In genomic region chr6:83731128-83731527, GRCm38 (mm10) we compare ENCODE assay signal across 9 mouse cellular contexts. TPM values are rescaled to one million over a fixed set of nuclear protein-coding genes. Genes with fewer than 3 reads are reported as not detected.
DNase-seq lines count a peak whose midpoint lies in the region; ATAC-seq lines count a peak whose summit lies in the region.
"Had no signal": no experiment of that assay in that cellular context is flagged by ENCODE, and none has a peak within 500 bp of the region (broad histone marks: within the 10 kb centered on the region; RNA-seq: fewer than 3 reads in every experiment).

No protein-coding gene starts in this region.

- H3K27me3 ChIP-seq in heart, embryonic 11.5 days (ENCODE audit: control insufficient read depth, insufficient read depth, low read length), result peaks cover 6% of the 10 kb centered on the region

- H3K36me3 ChIP-seq in heart, embryonic 11.5 days (ENCODE audit: control insufficient read depth, insufficient read depth, low read length), result no peaks in the 10 kb centered on the region

- DNase-seq in heart, adult 18-20 months, result peak; percentile 60 to 88
- DNase-seq in right cerebral cortex, adult 18-20 months, result peak; percentile 33
- no peak for DNase-seq in right cerebral cortex, postnatal 36 days (ENCODE audit: low spot score in 2 of 2)
- peak; percentile 44 for DNase-seq in c-Kit-positive CD71-positive TER-119-negative erythroid progenitor cells, embryonic 14.5 days (ENCODE audit: low read depth)
- peak; percentile 67 to 77 for DNase-seq in heart, postnatal 36 days
- DNase-seq in lung, postnatal 4 days, result peak; percentile 69 to 79
- DNase-seq in thymus, postnatal 10 days (ENCODE audit: low spot score in 2 of 2), result peak; percentile 40 to 83

- intact Hi-C loops in heart, postnatal 36 days (cut with DNase I), result loop anchor here (1.0 kb wide), 1 partner anchor 38 kb away; no protein-coding TSS in a partner anchor

- H3K4me3 ChIP-seq in heart, embryonic 11.5 days (ENCODE audit: low read depth, low read length), result no peak overlapping the region

- H3K4me1 ChIP-seq in heart, embryonic 11.5 days (ENCODE audit: control insufficient read depth, insufficient read depth, low read length), result no peaks in the 10 kb centered on the region

- no peak for ATAC-seq in heart, embryonic 11.5 days (replicated peaks; ENCODE audit: insufficient number of reproducible peaks, low FRiP score, low TSS enrichment)

- peaks cover 4% of the 10 kb centered on the region for H3K9me3 ChIP-seq in heart, embryonic 11.5 days (replicated peaks; ENCODE audit: control insufficient read depth, low read length)

- no peak overlapping the region for H3K27ac ChIP-seq in heart, embryonic 11.5 days (ENCODE audit: low read depth, low read length)

- WGBS in heart, embryonic 11.5 days (ENCODE audit: insufficient replicate concordance), result 24% methylated on average over 5 of the region's 5 CpGs

- no peak overlapping the region for H3K4me2 ChIP-seq in heart, embryonic 11.5 days

- no peak overlapping the region for H3K9ac ChIP-seq in heart, embryonic 11.5 days (ENCODE audit: low read depth, low read length)

RNA-seq across cellular contexts. Expression of gene Atp6v1b1, which starts 11.7 kb away (rescaled TPM):
- under 1 TPM in 1 of 2 experiments, not detected in 1; 0.77 TPM for total RNA-seq in heart, adult 18-20 months (2021)
- not detected in 2 replicates for polyA plus RNA-seq in heart, embryonic 11.5 days (2014; fragmentation: Nextera tagmentation; extraction: Ambion mirVana)
- total RNA-seq in heart, postnatal 36 days (2021), result not detected
- polyA plus RNA-seq: liver, embryonic 16.5 days had no signal

RNA-seq across cellular contexts. Expression of gene Vax2, which starts 20.1 kb away (rescaled TPM):
- total RNA-seq in heart, adult 18-20 months (2021), result not detected
- polyA plus RNA-seq in heart, embryonic 11.5 days (2014; fragmentation: Nextera tagmentation; extraction: Ambion mirVana), result not detected in 2 replicates
- not detected for total RNA-seq in heart, postnatal 36 days (2021)
- polyA plus RNA-seq: liver, embryonic 16.5 days had no signal

RNA-seq across cellular contexts. Expression of gene Ankrd53, which starts 31.3 kb away (rescaled TPM):
- not detected for total RNA-seq in heart, adult 18-20 months (2021)
- polyA plus RNA-seq in heart, embryonic 11.5 days (2014; fragmentation: Nextera tagmentation; extraction: Ambion mirVana), result not detected in 2 replicates
- not detected for total RNA-seq in heart, postnatal 36 days (2021)
- polyA plus RNA-seq: liver, embryonic 16.5 days had no signal

RNA-seq across cellular contexts. Expression of gene Tex261, which starts 44.5 kb away (rescaled TPM):
- 100 to 1,000 TPM in 1 of 2 experiments, 10 to 100 TPM in 1; 82.1 to 106 TPM for total RNA-seq in heart, adult 18-20 months (2021)
- 56.0 and 69.0 TPM in 2 replicates for polyA plus RNA-seq in heart, embryonic 11.5 days (2014; fragmentation: Nextera tagmentation; extraction: Ambion mirVana)
- total RNA-seq in heart, postnatal 36 days (2021), result 10 to 100 TPM; 83.1 to 86.0 TPM

RNA-seq across cellular contexts. Expression of gene Cd207, which starts 53.5 kb away (rescaled TPM):
- 1 to 10 TPM in 1 of 2 experiments, under 1 TPM in 1; 0.98 to 1.0 TPM for total RNA-seq in heart, adult 18-20 months (2021)
- not detected in 2 replicates for polyA plus RNA-seq in heart, embryonic 11.5 days (2014; fragmentation: Nextera tagmentation; extraction: Ambion mirVana)
- total RNA-seq in heart, postnatal 36 days (2021), result under 1 TPM; 0.79 to 0.83 TPM

Comparison
In these comparisons a context has a peak if more than half of its experiments do, and no peak if none do; other contexts are left out.
1. DNase-seq: peak in heart, adult 18-20 months (2 of 2), right cerebral cortex, adult 18-20 months (single experiment), c-Kit-positive CD71-positive TER-119-negative erythroid progenitor cells, embryonic 14.5 days (single experiment), heart, postnatal 36 days (2 of 2), lung, postnatal 4 days (2 of 2) and thymus, postnatal 10 days (2 of 2); none in right cerebral cortex, postnatal 36 days (0 of 2).